Mouse (Mus musculus) embryonic fibroblast, embryonic 13.5 days (primary cell): ENCODE measurements around the gene Slc26a10.

Source experiments
- CTCF ChIP-seq: IDR thresholded peaks from 2 replicates; pipeline ENCODE4 v1.5.1; 2011; ENCODE audit warnings: mild to moderate bottlenecking, control low read depth, low read length, moderate library complexity, borderline replicate concordance; ENCODE audit not compliant: insufficient read depth
- POLR2A ChIP-seq: IDR thresholded peaks from 2 replicates; pipeline ENCODE4 v1.6.1; 2011; ENCODE audit warnings: low read depth, mild to moderate bottlenecking, control low read depth, low read length, moderate library complexity

DNA sequence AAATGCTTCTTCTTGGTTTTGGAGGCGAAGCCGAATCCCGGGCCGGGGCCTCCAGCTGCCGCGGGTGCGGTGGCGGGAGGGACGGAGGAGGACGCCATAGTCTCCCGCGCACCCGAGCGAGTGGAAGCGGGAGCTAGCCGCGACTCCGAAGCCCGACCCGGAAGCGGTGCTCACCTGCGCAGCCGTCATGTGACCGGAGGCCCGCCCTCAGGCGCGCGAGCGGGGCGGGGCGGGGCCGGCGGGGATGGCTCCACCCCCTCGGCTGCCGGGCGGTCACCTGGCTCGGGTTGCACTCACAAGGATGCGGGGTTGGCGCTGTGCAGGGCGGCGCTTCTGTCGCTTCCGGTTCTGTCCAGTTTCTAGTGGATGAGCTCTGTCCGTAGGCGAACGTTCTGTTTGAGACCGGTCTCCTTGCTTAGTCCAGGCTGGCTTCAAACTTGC is 31.0 kb upstream of the Slc26a10 start, which contains the start of gene Pip4k2c:
- TF ChIP-seq POLR2A: peak; percentile 87
- no peak for TF ChIP-seq CTCF
